Mouse (Mus musculus): ENCODE results near the gene Galr2. TPM values are rescaled to one million over a fixed set of nuclear protein-coding genes. Genes with fewer than 3 reads are reported as not detected.
A peak's percentile ranks its signal among the peaks of the same experiment; 100 is the strongest.

Galr2 gene
- total and polyA plus RNA-seq, 3 experiments: 0.38 TPM; not detected in 2

DNA sequence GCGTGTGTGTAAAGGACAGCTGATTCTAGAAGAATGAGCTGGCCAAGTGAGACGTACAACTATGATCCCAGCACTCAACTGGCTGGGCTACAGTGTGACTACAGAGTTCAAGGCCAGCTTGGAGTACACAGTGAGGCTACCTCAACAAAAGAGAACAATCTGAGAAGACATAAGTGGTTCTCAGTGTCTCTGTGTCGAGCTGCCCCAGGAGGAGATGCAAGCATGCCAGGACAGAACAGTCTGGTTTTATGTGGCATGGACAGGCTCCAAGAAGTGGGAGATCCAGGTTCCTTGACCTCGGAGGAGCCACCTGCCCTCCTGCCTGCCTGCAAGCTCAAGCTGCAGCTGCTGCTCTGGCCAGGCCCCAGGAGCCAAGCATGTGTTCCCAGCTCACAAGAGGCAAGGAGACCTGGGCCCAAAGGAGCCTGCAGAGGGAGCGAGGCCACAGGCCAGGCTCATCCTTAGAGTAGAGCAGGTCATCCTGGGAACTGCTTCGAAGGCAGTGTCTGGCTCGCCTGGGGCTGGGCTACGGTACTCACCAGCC lies 15.5 kb downstream of the Galr2 start:
- Histone ChIP-seq H3K4me3 (ENCODE audit: low read depth, low read length) (no peak overlapping the region), H3K4me1 (ENCODE audit: insufficient read depth, low read depth, low read length) (peaks cover 9% of the 10 kb centered on the region), H3K27me3 (ENCODE audit: insufficient read depth, low read length) (no peaks in the 10 kb centered on the region), H3K9me3 (replicated peaks) (no peaks in the 10 kb centered on the region), H3K36me3 (replicated peaks) (peaks cover 97% of the 10 kb centered on the region)
- TF ChIP-seq TAL1 (conservative IDR thresholded peaks at IDR 0.05; ENCODE audit: low read depth, low read length) (no peak), POLR2AphosphoS5 (IDR thresholded peaks at IDR 0.05; ENCODE audit: insufficient replicate concordance, low read depth, low read length) (no peak), CTCF (IDR thresholded peaks at IDR 0.05; ENCODE audit: low read depth, low read length) (no peak), GATA1 (IDR thresholded peaks at IDR 0.05; ENCODE audit: borderline replicate concordance, low read length) (no peak), GATA2 (IDR thresholded peaks at IDR 0.05; ENCODE audit: borderline replicate concordance, low read depth, low read length) (no peak)
- DNase-seq (ENCODE audit: low spot score) (no peak), ATAC-seq (ENCODE audit: extremely low read depth, insufficient number of reproducible peaks, low FRiP score, poor library complexity, severe bottlenecking) (no peak)

DNA sequence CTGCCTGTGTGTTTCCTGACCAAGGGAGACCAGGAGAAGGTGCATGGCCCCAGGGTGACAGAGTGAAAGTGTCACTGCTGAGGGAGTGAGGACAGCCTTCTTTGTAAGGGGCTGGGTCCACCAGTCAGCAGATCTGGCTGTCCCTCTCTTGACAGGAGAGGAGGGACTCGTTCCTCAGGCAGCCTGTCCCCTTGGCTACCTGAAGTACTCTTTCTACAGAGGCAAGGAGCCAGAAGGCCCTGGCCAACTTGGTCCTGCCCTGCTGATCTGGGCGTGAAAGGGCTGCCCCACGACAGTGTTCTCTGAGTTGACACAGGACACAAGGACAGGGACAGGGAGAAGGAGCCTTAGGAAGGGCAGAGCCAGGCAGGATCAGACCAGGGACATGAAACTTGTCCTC lies 16.3 kb downstream of the Galr2 start:
- Histone ChIP-seq H3K4me1 (ENCODE audit: insufficient read depth, low read depth, low read length) (peaks cover 9% of the 10 kb centered on the region), H3K36me3 (replicated peaks) (peaks cover 98% of the 10 kb centered on the region), H3K27me3 (ENCODE audit: insufficient read depth, low read length) (no peaks in the 10 kb centered on the region), H3K9me3 (replicated peaks) (no peaks in the 10 kb centered on the region), H3K4me3 (ENCODE audit: low read depth, low read length) (no peak overlapping the region)
- ATAC-seq (ENCODE audit: extremely low read depth, insufficient number of reproducible peaks, low FRiP score, poor library complexity, severe bottlenecking) (no peak), DNase-seq (ENCODE audit: low spot score) (no peak)
- TF ChIP-seq CTCF (IDR thresholded peaks at IDR 0.05; ENCODE audit: low read depth, low read length) (no peak), GATA1 (IDR thresholded peaks at IDR 0.05; ENCODE audit: borderline replicate concordance, low read length) (no peak), TAL1 (conservative IDR thresholded peaks at IDR 0.05; ENCODE audit: low read depth, low read length) (no peak), GATA2 (IDR thresholded peaks at IDR 0.05; ENCODE audit: borderline replicate concordance, low read depth, low read length) (no peak), POLR2AphosphoS5 (IDR thresholded peaks at IDR 0.05; ENCODE audit: insufficient replicate concordance, low read depth, low read length) (no peak)

GRCm38 (mm10) chr11:116298221-116298620 lies 17.5 kb downstream of the Galr2 start:
- no peaks in the 10 kb centered on the region for H3K9me3 ChIP-seq (replicated peaks)
- peaks cover 9% of the 10 kb centered on the region for H3K4me1 ChIP-seq (ENCODE audit: insufficient read depth, low read depth, low read length)
- DNase-seq (ENCODE audit: low spot score) (no peak), ATAC-seq (ENCODE audit: extremely low read depth, insufficient number of reproducible peaks, low FRiP score, poor library complexity, severe bottlenecking) (no peak)
- no peak for TF ChIP-seq GATA2 (IDR thresholded peaks at IDR 0.05; ENCODE audit: borderline replicate concordance, low read depth, low read length)
- no peak for TF ChIP-seq GATA1 (IDR thresholded peaks at IDR 0.05; ENCODE audit: borderline replicate concordance, low read length)
- no peak for TF ChIP-seq POLR2AphosphoS5 (IDR thresholded peaks at IDR 0.05; ENCODE audit: insufficient replicate concordance, low read depth, low read length)
- TF ChIP-seq TAL1 (conservative IDR thresholded peaks at IDR 0.05; ENCODE audit: low read depth, low read length): no peak
- no peak for TF ChIP-seq CTCF (IDR thresholded peaks at IDR 0.05; ENCODE audit: low read depth, low read length)
- no peaks in the 10 kb centered on the region for H3K27me3 ChIP-seq (ENCODE audit: insufficient read depth, low read length)
- peaks cover 99% of the 10 kb centered on the region for H3K36me3 ChIP-seq (replicated peaks)
- H3K4me3 ChIP-seq (ENCODE audit: low read depth, low read length): no peak overlapping the region

DNA sequence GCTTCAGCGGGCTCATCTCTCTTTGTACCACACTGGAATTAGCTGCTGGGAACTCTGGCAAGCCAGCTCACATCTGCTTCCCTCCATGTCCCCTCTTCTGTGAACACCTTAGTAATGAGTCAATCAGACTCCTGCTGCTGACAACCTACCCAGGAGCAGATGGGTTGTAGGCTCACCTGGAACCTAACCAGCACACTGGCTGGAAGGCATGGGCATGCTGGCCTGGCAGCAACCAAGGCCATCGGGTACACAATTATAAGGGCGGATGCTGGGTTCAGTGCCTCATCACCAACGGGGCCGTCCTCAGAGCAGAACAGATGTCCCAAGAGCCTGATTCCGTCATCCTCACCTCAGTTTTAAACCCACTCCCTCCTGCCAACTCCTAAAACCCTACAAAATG lies 17.9 kb downstream of the Galr2 start:
- Histone ChIP-seq H3K4me3 (ENCODE audit: low read depth, low read length) (no peak overlapping the region), H3K4me1 (ENCODE audit: insufficient read depth, low read depth, low read length) (peaks cover 7% of the 10 kb centered on the region), H3K27me3 (ENCODE audit: insufficient read depth, low read length) (no peaks in the 10 kb centered on the region), H3K9me3 (replicated peaks) (no peaks in the 10 kb centered on the region), H3K36me3 (replicated peaks) (peaks cover 99% of the 10 kb centered on the region)
- ATAC-seq (ENCODE audit: extremely low read depth, insufficient number of reproducible peaks, low FRiP score, poor library complexity, severe bottlenecking) (no peak), DNase-seq (ENCODE audit: low spot score) (no peak)
- TF ChIP-seq CTCF (IDR thresholded peaks at IDR 0.05; ENCODE audit: low read depth, low read length) (no peak), POLR2AphosphoS5 (IDR thresholded peaks at IDR 0.05; ENCODE audit: insufficient replicate concordance, low read depth, low read length) (no peak), GATA2 (IDR thresholded peaks at IDR 0.05; ENCODE audit: borderline replicate concordance, low read depth, low read length) (no peak), TAL1 (conservative IDR thresholded peaks at IDR 0.05; ENCODE audit: low read depth, low read length) (no peak), GATA1 (IDR thresholded peaks at IDR 0.05; ENCODE audit: borderline replicate concordance, low read length) (no peak)

DNA sequence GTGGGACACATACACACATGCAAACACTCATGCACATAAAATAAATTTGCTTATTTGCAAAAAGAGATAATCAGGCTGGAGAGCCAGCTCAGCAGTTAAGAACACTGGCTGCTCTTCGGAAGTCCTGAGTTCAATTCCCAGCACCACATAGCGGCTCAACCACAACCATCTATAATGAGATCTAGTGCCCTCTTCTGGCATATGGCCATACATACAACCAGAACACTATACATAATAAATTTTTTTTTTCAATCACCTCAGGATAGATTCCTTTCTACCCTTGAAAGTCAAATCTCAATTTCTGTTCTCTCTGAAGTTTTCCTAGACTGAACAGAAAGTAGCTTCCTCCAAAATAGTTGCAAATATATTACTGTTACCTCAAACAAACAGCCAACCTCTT lies 24.7 kb downstream of the Galr2 start:
- ATAC-seq (ENCODE audit: extremely low read depth, insufficient number of reproducible peaks, low FRiP score, poor library complexity, severe bottlenecking) (no peak), DNase-seq (ENCODE audit: low spot score) (no peak)
- Histone ChIP-seq H3K9me3 (replicated peaks) (no peaks in the 10 kb centered on the region), H3K4me3 (ENCODE audit: low read depth, low read length) (no peak overlapping the region), H3K27me3 (ENCODE audit: insufficient read depth, low read length) (no peaks in the 10 kb centered on the region), H3K4me1 (ENCODE audit: insufficient read depth, low read depth, low read length) (peaks cover 34% of the 10 kb centered on the region), H3K36me3 (replicated peaks) (peaks cover 49% of the 10 kb centered on the region)
- TF ChIP-seq CTCF (IDR thresholded peaks at IDR 0.05; ENCODE audit: low read depth, low read length) (no peak), POLR2AphosphoS5 (IDR thresholded peaks at IDR 0.05; ENCODE audit: insufficient replicate concordance, low read depth, low read length) (no peak), GATA1 (IDR thresholded peaks at IDR 0.05; ENCODE audit: borderline replicate concordance, low read length) (no peak), GATA2 (IDR thresholded peaks at IDR 0.05; ENCODE audit: borderline replicate concordance, low read depth, low read length) (no peak), TAL1 (conservative IDR thresholded peaks at IDR 0.05; ENCODE audit: low read depth, low read length) (no peak)

DNA sequence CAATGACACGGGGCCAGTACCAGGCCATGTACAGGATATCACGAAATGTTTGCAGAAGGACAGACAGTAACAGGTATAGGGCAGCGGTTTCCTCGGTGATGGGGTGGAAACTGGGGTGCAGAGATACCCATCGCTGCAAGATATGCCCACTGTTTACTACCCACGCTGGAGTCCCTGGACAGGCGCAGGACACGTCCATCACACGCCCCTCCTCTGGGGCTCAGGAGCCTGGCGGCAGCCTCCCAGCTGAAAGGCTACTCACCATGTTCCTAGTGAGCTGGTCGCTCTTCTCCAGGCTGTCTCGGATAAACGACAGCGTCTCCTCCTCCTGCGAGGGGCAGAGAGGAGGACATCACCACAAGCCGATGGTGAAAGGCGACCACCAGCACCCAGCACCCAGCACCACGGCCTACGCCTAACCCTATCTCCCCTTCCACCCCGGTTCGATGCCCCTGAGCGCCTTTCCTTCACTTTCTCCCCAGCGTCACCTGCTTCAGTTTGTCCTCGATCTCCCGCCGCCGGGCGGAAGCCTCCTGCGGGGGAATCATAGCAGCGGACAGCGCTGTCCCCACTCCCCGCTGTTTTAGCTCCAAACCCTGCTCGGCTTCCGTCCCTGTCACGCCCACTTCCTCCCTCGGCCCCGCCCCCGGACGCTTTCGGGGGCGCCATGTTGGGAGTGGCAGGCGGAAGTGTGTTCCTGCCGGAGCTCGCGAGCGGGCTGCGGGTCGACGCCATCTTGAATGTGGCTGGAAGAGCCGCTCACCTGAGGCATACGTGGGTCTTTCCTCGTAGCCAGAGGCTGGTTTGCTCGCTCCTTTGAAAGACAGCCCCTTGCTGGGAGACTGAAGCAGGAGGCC lies 25.6 kb downstream of the Galr2 start:
- Histone ChIP-seq H3K4me1 (ENCODE audit: insufficient read depth, low read depth, low read length) (peaks cover 34% of the 10 kb centered on the region), H3K27me3 (ENCODE audit: insufficient read depth, low read length) (no peaks in the 10 kb centered on the region), H3K9me3 (replicated peaks) (no peaks in the 10 kb centered on the region), H3K36me3 (replicated peaks) (peaks cover 40% of the 10 kb centered on the region), H3K4me3 (ENCODE audit: low read depth, low read length) (peak overlapping the region; percentile 79)
- peak; percentile 76 for ATAC-seq (ENCODE audit: extremely low read depth, insufficient number of reproducible peaks, low FRiP score, poor library complexity, severe bottlenecking)
- peak; percentile 65 for DNase-seq (ENCODE audit: low spot score)
- TF ChIP-seq CTCF (IDR thresholded peaks at IDR 0.05; ENCODE audit: low read depth, low read length) (no peak), POLR2AphosphoS5 (IDR thresholded peaks at IDR 0.05; ENCODE audit: insufficient replicate concordance, low read depth, low read length) (no peak), TAL1 (conservative IDR thresholded peaks at IDR 0.05; ENCODE audit: low read depth, low read length) (no peak), GATA1 (IDR thresholded peaks at IDR 0.05; ENCODE audit: borderline replicate concordance, low read length) (no peak), GATA2 (IDR thresholded peaks at IDR 0.05; ENCODE audit: borderline replicate concordance, low read depth, low read length) (no peak)

Data from G1E (cell line).